ENCODE assay signal across 18 mouse cellular contexts in genomic region chr4:106127199-106127598, GRCm38 (mm10).
DNase-seq lines count a peak whose midpoint lies in the region; ATAC-seq and TF ChIP-seq lines count a peak whose summit lies in the region.
"Had no signal": no experiment of that assay in that cellular context is flagged by ENCODE, and none has a peak within 500 bp of the region (broad histone marks: within the 10 kb centered on the region; RNA-seq: fewer than 3 reads in every experiment).

No protein-coding gene starts in this region.

- no peaks in the 10 kb centered on the region for H3K27me3 ChIP-seq in midbrain, embryonic 10.5 days (ENCODE audit: low read depth, poor library complexity, severe bottlenecking)
- no peaks in the 10 kb centered on the region for H3K27me3 ChIP-seq in midbrain, postnatal 0 days (ENCODE audit: insufficient read depth, low read length)
- no peaks in the 10 kb centered on the region for H3K27me3 ChIP-seq in embryonic facial prominence, embryonic 12.5 days
- no peaks in the 10 kb centered on the region for H3K27me3 ChIP-seq in limb, embryonic 10.5 days (ENCODE audit: low read depth, poor library complexity, severe bottlenecking)
- no peaks in the 10 kb centered on the region for H3K27me3 ChIP-seq in stomach, embryonic 16.5 days (ENCODE audit: control insufficient read depth, insufficient read depth, low read length)
- H3K27me3 ChIP-seq in forebrain, embryonic 11.5 days (ENCODE audit: control insufficient read depth, insufficient read depth, low read length) = no peaks in the 10 kb centered on the region
- H3K27me3 ChIP-seq: forebrain, embryonic 13.5 days; liver, embryonic 12.5 days; neural tube, embryonic 13.5 days had no signal

- no peak for DNase-seq in midbrain, embryonic 10.5 days (ENCODE audit: low spot score)
- DNase-seq in midbrain, postnatal 0 days (ENCODE audit: low spot score) = no peak
- DNase-seq in limb, embryonic 10.5 days (ENCODE audit: low spot score) = no peak
- no peak for DNase-seq in natural killer cell, adult 2 months (ENCODE audit: low spot score in 2 of 2)
- DNase-seq in forebrain, embryonic 11.5 days (ENCODE audit: low spot score) = no peak
- DNase-seq: gastrocnemius, postnatal 25 days; heart, adult 2 months; lung, adult 2 months had no signal

- peaks cover 9% of the 10 kb centered on the region; the same call in 1 of the 2 replicates for H3K4me1 ChIP-seq in midbrain, embryonic 10.5 days
- H3K4me1 ChIP-seq in midbrain, postnatal 0 days (ENCODE audit: insufficient read depth, low read length) = no peaks in the 10 kb centered on the region
- peaks cover 23% of the 10 kb centered on the region for H3K4me1 ChIP-seq in embryonic facial prominence, embryonic 12.5 days
- peaks cover 46% of the 10 kb centered on the region for H3K4me1 ChIP-seq in limb, embryonic 10.5 days
- H3K4me1 ChIP-seq in stomach, embryonic 16.5 days (ENCODE audit: control insufficient read depth, insufficient read depth, low read length) = no peaks in the 10 kb centered on the region; the same call in 1 of the 2 replicates
- no peaks in the 10 kb centered on the region for H3K4me1 ChIP-seq in forebrain, embryonic 11.5 days (replicated peaks; ENCODE audit: control insufficient read depth, insufficient read depth, low read length)
- H3K4me1 ChIP-seq: forebrain, embryonic 13.5 days; hindbrain, embryonic 12.5 days; liver, embryonic 12.5 days; neural tube, embryonic 13.5 days had no signal

- WGBS in midbrain, embryonic 10.5 days = 55% methylated on average over 5 of the region's 5 CpGs
- WGBS in midbrain, postnatal 0 days = 17% methylated on average over 5 of the region's 5 CpGs
- WGBS in embryonic facial prominence, embryonic 12.5 days = 45% methylated on average over 5 of the region's 5 CpGs
- 54% methylated on average over 5 of the region's 5 CpGs for WGBS in limb, embryonic 10.5 days
- WGBS in stomach, embryonic 16.5 days = 56% methylated on average over 5 of the region's 5 CpGs
- 40% methylated on average over 5 of the region's 5 CpGs for WGBS in forebrain, embryonic 11.5 days

- no peak overlapping the region for H3K4me2 ChIP-seq in midbrain, postnatal 0 days (ENCODE audit: low read depth, low read length, poor library complexity, severe bottlenecking)
- no peak overlapping the region for H3K4me2 ChIP-seq in embryonic facial prominence, embryonic 12.5 days (replicated peaks)
- H3K4me2 ChIP-seq in stomach, embryonic 16.5 days (ENCODE audit: low read depth, low read length) = no peak overlapping the region
- H3K4me2 ChIP-seq in forebrain, embryonic 11.5 days (ENCODE audit: low read depth, low read length, severe bottlenecking) = no peak overlapping the region
- H3K4me2 ChIP-seq: forebrain, embryonic 13.5 days; hindbrain, embryonic 12.5 days; liver, embryonic 12.5 days; neural tube, embryonic 13.5 days had no signal

- ATAC-seq in midbrain, postnatal 0 days (ENCODE audit: low FRiP score) = no peak
- no peak for ATAC-seq in embryonic facial prominence, embryonic 12.5 days (ENCODE audit: insufficient number of reproducible peaks, insufficient read depth, low FRiP score, low TSS enrichment)
- ATAC-seq in stomach, embryonic 16.5 days (ENCODE audit: insufficient read depth, low FRiP score) = no peak
- no peak for ATAC-seq in forebrain, embryonic 11.5 days (replicated peaks; ENCODE audit: low FRiP score)
- ATAC-seq: CD4-positive, CD25-positive, alpha-beta regulatory T cell, adult 4 months; forebrain, embryonic 13.5 days; liver, embryonic 12.5 days had no signal

- no peak overlapping the region for H3K9ac ChIP-seq in midbrain, postnatal 0 days (replicated peaks; ENCODE audit: low read length, poor library complexity, severe bottlenecking)
- H3K9ac ChIP-seq in embryonic facial prominence, embryonic 12.5 days = no peak overlapping the region
- H3K9ac ChIP-seq in stomach, embryonic 16.5 days (ENCODE audit: low read length) = no peak overlapping the region
- no peak overlapping the region for H3K9ac ChIP-seq in forebrain, embryonic 11.5 days (ENCODE audit: low read length)
- H3K9ac ChIP-seq: forebrain, embryonic 13.5 days; hindbrain, embryonic 12.5 days; liver, embryonic 12.5 days; neural tube, embryonic 13.5 days had no signal

- no peak for TF ChIP-seq CTCF in midbrain, postnatal 0 days (IDR thresholded peaks at IDR 0.05)

- no peaks in the 10 kb centered on the region for H3K36me3 ChIP-seq in midbrain, embryonic 10.5 days
- no peaks in the 10 kb centered on the region for H3K36me3 ChIP-seq in midbrain, postnatal 0 days (ENCODE audit: insufficient read depth, low read length)
- no peaks in the 10 kb centered on the region for H3K36me3 ChIP-seq in embryonic facial prominence, embryonic 12.5 days
- H3K36me3 ChIP-seq in limb, embryonic 10.5 days = no peaks in the 10 kb centered on the region
- no peaks in the 10 kb centered on the region for H3K36me3 ChIP-seq in stomach, embryonic 16.5 days (ENCODE audit: control insufficient read depth, insufficient read depth, low read length)
- H3K36me3 ChIP-seq in forebrain, embryonic 11.5 days (ENCODE audit: control insufficient read depth, insufficient read depth, low read length) = no peaks in the 10 kb centered on the region
- H3K36me3 ChIP-seq: hindbrain, embryonic 12.5 days; liver, embryonic 12.5 days; neural tube, embryonic 13.5 days had no signal

- H3K9me3 ChIP-seq in midbrain, embryonic 10.5 days (replicated peaks) = no peaks in the 10 kb centered on the region
- H3K9me3 ChIP-seq in midbrain, postnatal 0 days (ENCODE audit: low read length) = no peaks in the 10 kb centered on the region
- H3K9me3 ChIP-seq in embryonic facial prominence, embryonic 12.5 days = no peaks in the 10 kb centered on the region
- H3K9me3 ChIP-seq in limb, embryonic 10.5 days (replicated peaks) = no peaks in the 10 kb centered on the region
- H3K9me3 ChIP-seq in stomach, embryonic 16.5 days (replicated peaks; ENCODE audit: control insufficient read depth, low read length) = no peaks in the 10 kb centered on the region
- H3K9me3 ChIP-seq in forebrain, embryonic 11.5 days (ENCODE audit: control insufficient read depth, low read length) = no peaks in the 10 kb centered on the region
- H3K9me3 ChIP-seq: forebrain, embryonic 13.5 days; hindbrain, embryonic 12.5 days; liver, embryonic 12.5 days; megakaryocyte, embryonic 14.5 days; neural tube, embryonic 13.5 days had no signal

- H3K4me3 ChIP-seq in midbrain, embryonic 10.5 days = no peak overlapping the region
- no peak overlapping the region for H3K4me3 ChIP-seq in midbrain, postnatal 0 days (ENCODE audit: low read depth, low read length)
- H3K4me3 ChIP-seq in embryonic facial prominence, embryonic 12.5 days = no peak overlapping the region
- H3K4me3 ChIP-seq in limb, embryonic 10.5 days = no peak overlapping the region
- H3K4me3 ChIP-seq in stomach, embryonic 16.5 days (replicated peaks; ENCODE audit: low read length) = no peak overlapping the region
- no peak overlapping the region for H3K4me3 ChIP-seq in forebrain, embryonic 11.5 days (ENCODE audit: low read depth, low read length)
- H3K4me3 ChIP-seq: erythroblast, embryonic 14.5 days; forebrain, embryonic 13.5 days; heart, adult 2 months; hindbrain, embryonic 12.5 days; layer of hippocampus, adult 2 months; liver, embryonic 12.5 days; megakaryocyte, embryonic 14.5 days; neural tube, embryonic 13.5 days had no signal

- H3K27ac ChIP-seq in midbrain, embryonic 10.5 days (replicated peaks) = peak overlapping the region; percentile 39; the same call in 1 of the 2 replicates
- H3K27ac ChIP-seq in midbrain, postnatal 0 days (ENCODE audit: low read depth, low read length) = no peak overlapping the region
- peak overlapping the region; percentile 36; the same call in 1 of the 2 replicates for H3K27ac ChIP-seq in embryonic facial prominence, embryonic 12.5 days
- peak overlapping the region; percentile 64 for H3K27ac ChIP-seq in limb, embryonic 10.5 days
- peak overlapping the region; percentile 53; the same call in 1 of the 2 replicates for H3K27ac ChIP-seq in stomach, embryonic 16.5 days (ENCODE audit: low read length)
- no peak overlapping the region for H3K27ac ChIP-seq in forebrain, embryonic 11.5 days (ENCODE audit: low read depth, low read length)
- H3K27ac ChIP-seq: forebrain, embryonic 13.5 days; heart, adult 2 months; hindbrain, embryonic 12.5 days; layer of hippocampus, adult 2 months; liver, embryonic 12.5 days; neural tube, embryonic 13.5 days had no signal

Comparison
In these comparisons a context has a peak if more than half of its experiments do, and no peak if none do; other contexts are left out.
1. H3K27ac ChIP-seq: peak in midbrain, embryonic 10.5 days (single experiment), embryonic facial prominence, embryonic 12.5 days (single experiment), limb, embryonic 10.5 days (single experiment) and stomach, embryonic 16.5 days (single experiment); none in midbrain, postnatal 0 days (single experiment) and forebrain, embryonic 11.5 days (single experiment).